Comparison of ENCODE assay signal across 12 mouse cellular contexts in the genomic region with DNA sequence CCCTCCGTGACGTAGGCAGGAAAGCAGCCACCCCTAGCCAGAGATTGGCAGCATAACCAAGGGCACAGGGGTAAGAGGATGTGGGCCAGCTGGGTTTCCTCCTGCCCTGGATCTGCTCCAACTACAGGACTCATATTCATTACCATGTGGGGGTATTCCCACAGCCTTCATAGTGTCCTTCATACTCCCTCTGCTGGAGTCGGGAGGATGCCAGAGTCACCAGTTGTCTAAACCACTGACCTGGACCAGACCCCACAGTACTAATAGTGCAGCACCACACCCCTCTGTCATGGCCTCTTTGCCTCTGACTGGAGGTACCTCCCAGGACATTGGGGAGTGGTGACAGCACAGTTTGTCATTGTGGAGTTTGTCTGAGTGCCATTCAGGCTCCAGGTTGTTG. TPM values are rescaled to one million over a fixed set of nuclear protein-coding genes. Genes with fewer than 3 reads are reported as not detected.
DNase-seq lines count a peak whose midpoint lies in the region; ATAC-seq and TF ChIP-seq lines count a peak whose summit lies in the region.
"Had no signal": no experiment of that assay in that cellular context is flagged by ENCODE, and none has a peak within 500 bp of the region (broad histone marks: within the 10 kb centered on the region; RNA-seq: fewer than 3 reads in every experiment).

No protein-coding gene starts in this region.

- H3K4me3 ChIP-seq in intestine, embryonic 14.5 days (ENCODE audit: low read depth, low read length), result no peak overlapping the region
- no peak overlapping the region for H3K4me3 ChIP-seq in intestine, postnatal 0 days (ENCODE audit: low read depth, low read length)
- H3K4me3 ChIP-seq in lung, postnatal 0 days (ENCODE audit: low read depth, low read length), result no peak overlapping the region
- H3K4me3 ChIP-seq in lung, adult 2 months (replicated peaks; ENCODE audit: extremely low read depth, low read depth, low read length), result no peak overlapping the region
- H3K4me3 ChIP-seq: embryonic facial prominence, embryonic 15.5 days; stomach, embryonic 15.5 days had no signal

- no peak for TF ChIP-seq CTCF in intestine, postnatal 0 days (IDR thresholded peaks at IDR 0.05; ENCODE audit: low read depth)
- peak; percentile 22 for TF ChIP-seq CTCF in lung, postnatal 0 days (IDR thresholded peaks at IDR 0.05)
- TF ChIP-seq CTCF in lung, adult 2 months (IDR thresholded peaks at IDR 0.05; ENCODE audit: insufficient read depth, low read length), result no peak

- TF ChIP-seq POLR2A in lung, adult 2 months (IDR thresholded peaks at IDR 0.05; ENCODE audit: borderline replicate concordance, extremely low read depth, low read depth, low read length), result no peak

- no peak for TF ChIP-seq EP300 in lung, postnatal 0 days (IDR thresholded peaks at IDR 0.05)

- H3K9me3 ChIP-seq in intestine, embryonic 14.5 days (ENCODE audit: control insufficient read depth, low read length), result no peaks in the 10 kb centered on the region
- no peaks in the 10 kb centered on the region for H3K9me3 ChIP-seq in intestine, postnatal 0 days (ENCODE audit: control insufficient read depth)
- H3K9me3 ChIP-seq in lung, postnatal 0 days (ENCODE audit: low read length), result no peaks in the 10 kb centered on the region
- H3K9me3 ChIP-seq: embryonic facial prominence, embryonic 15.5 days; stomach, embryonic 15.5 days had no signal

- no peak overlapping the region for H3K4me2 ChIP-seq in intestine, embryonic 14.5 days (ENCODE audit: low read length)
- H3K4me2 ChIP-seq in intestine, postnatal 0 days (replicated peaks; ENCODE audit: low read depth), result no peak overlapping the region
- no peak overlapping the region for H3K4me2 ChIP-seq in lung, postnatal 0 days (replicated peaks; ENCODE audit: low read depth, low read length)
- H3K4me2 ChIP-seq: embryonic facial prominence, embryonic 15.5 days; lung, embryonic 14.5 days; stomach, embryonic 15.5 days had no signal

- no peaks in the 10 kb centered on the region for H3K4me1 ChIP-seq in intestine, embryonic 14.5 days (replicated peaks; ENCODE audit: control insufficient read depth, insufficient read depth, low read length)
- H3K4me1 ChIP-seq in intestine, postnatal 0 days (replicated peaks; ENCODE audit: control insufficient read depth, insufficient read depth, low read length), result no peaks in the 10 kb centered on the region
- no peaks in the 10 kb centered on the region for H3K4me1 ChIP-seq in lung, postnatal 0 days (ENCODE audit: insufficient read depth, low read depth, low read length)
- no peaks in the 10 kb centered on the region for H3K4me1 ChIP-seq in lung, adult 2 months (ENCODE audit: control insufficient read depth, insufficient read depth, low read length)
- H3K4me1 ChIP-seq: embryonic facial prominence, embryonic 15.5 days; stomach, embryonic 15.5 days had no signal

- no peak overlapping the region for H3K9ac ChIP-seq in intestine, embryonic 14.5 days (ENCODE audit: low read length)
- no peak overlapping the region for H3K9ac ChIP-seq in intestine, postnatal 0 days (ENCODE audit: low read depth, low read length)
- no peak overlapping the region for H3K9ac ChIP-seq in lung, postnatal 0 days (replicated peaks; ENCODE audit: low read depth)
- H3K9ac ChIP-seq: embryonic facial prominence, embryonic 15.5 days; forebrain, postnatal 0 days; lung, embryonic 14.5 days; stomach, embryonic 15.5 days had no signal

- 65% methylated on average over 3 of the region's 3 CpGs for WGBS in intestine, embryonic 14.5 days
- 78% methylated on average over 3 of the region's 3 CpGs for WGBS in intestine, postnatal 0 days
- 80% methylated on average over 3 of the region's 3 CpGs for WGBS in lung, postnatal 0 days
- 59% methylated on average over 3 of the region's 3 CpGs for WGBS in lung, adult 2 months

- H3K36me3 ChIP-seq in intestine, embryonic 14.5 days (ENCODE audit: control insufficient read depth, insufficient read depth, low read length), result peaks cover 4% of the 10 kb centered on the region; the same call in 1 of the 2 replicates
- H3K36me3 ChIP-seq in intestine, postnatal 0 days (ENCODE audit: control insufficient read depth, insufficient read depth), result peaks cover 20% of the 10 kb centered on the region
- 0 out of 2 replicates have a peak, but pooled peaks cover 4% of the 10 kb centered on the region for H3K36me3 ChIP-seq in lung, postnatal 0 days (ENCODE audit: insufficient read depth, low read length)
- H3K36me3 ChIP-seq: stomach, embryonic 15.5 days had no signal

- intact Hi-C loops in heart, postnatal 36 days (cut with DNase I), result no loop called here

- H3K27me3 ChIP-seq in intestine, embryonic 14.5 days (replicated peaks; ENCODE audit: control insufficient read depth, insufficient read depth, low read length), result no peaks in the 10 kb centered on the region
- no peaks in the 10 kb centered on the region for H3K27me3 ChIP-seq in intestine, postnatal 0 days (replicated peaks; ENCODE audit: control insufficient read depth, insufficient read depth, low read length)
- no peaks in the 10 kb centered on the region for H3K27me3 ChIP-seq in lung, postnatal 0 days (replicated peaks; ENCODE audit: insufficient read depth, low read length)
- H3K27me3 ChIP-seq: embryonic facial prominence, embryonic 15.5 days; stomach, embryonic 15.5 days had no signal

- peak; percentile 90 for DNase-seq in heart, adult 11 months
- no peak for DNase-seq in heart, postnatal 36 days
- no peak for DNase-seq in intestine, embryonic 14.5 days (ENCODE audit: low spot score)
- DNase-seq in lung, postnatal 0 days (ENCODE audit: low spot score), result peak; percentile 5
- no peak for DNase-seq in lung, adult 2 months
- DNase-seq in layer of hippocampus, adult 9-11 months, result no peak

- ATAC-seq in intestine, embryonic 14.5 days (replicated peaks; ENCODE audit: low FRiP score, low TSS enrichment, low read depth), result 0 out of 2 replicates have a peak, but pooled peaks have one; percentile 32
- no peak for ATAC-seq in intestine, postnatal 0 days
- ATAC-seq in lung, postnatal 0 days, result peak; percentile 25

- no peak overlapping the region for H3K27ac ChIP-seq in intestine, embryonic 14.5 days (ENCODE audit: low read depth)
- no peak overlapping the region for H3K27ac ChIP-seq in intestine, postnatal 0 days (ENCODE audit: low read depth, low read length)
- no peak overlapping the region for H3K27ac ChIP-seq in lung, postnatal 0 days (ENCODE audit: low read length)
- H3K27ac ChIP-seq: embryonic facial prominence, embryonic 15.5 days; kidney, postnatal 0 days; stomach, embryonic 15.5 days had no signal

RNA-seq across cellular contexts. Expression of a gene that starts 17.7 kb away (rescaled TPM):
- total RNA-seq in heart, postnatal 36 days (2021), result 10 to 100 TPM; 15.7 to 16.7 TPM
- polyA plus RNA-seq in intestine, embryonic 14.5 days (2014; fragmentation: Nextera tagmentation; extraction: Ambion mirVana), result 9.6 and 9.7 TPM in 2 replicates
- polyA plus RNA-seq in intestine, postnatal 0 days (2015; fragmentation: Nextera tagmentation; extraction: Ambion mirVana), result 4.2 and 4.8 TPM in 2 replicates
- 3.8 and 3.9 TPM in 2 replicates for polyA plus RNA-seq in lung, postnatal 0 days (2015; fragmentation: Nextera tagmentation; extraction: Ambion mirVana)
- polyA plus RNA-seq in lung, adult 2 months (2012; rRNA removed), result 18.4 and 18.7 TPM in 2 replicates

RNA-seq across cellular contexts. Expression of a gene that starts 38.0 kb away (rescaled TPM):
- total RNA-seq in heart, postnatal 36 days (2021), result 10 to 100 TPM; 65.7 to 83.2 TPM
- 49.0 and 54.6 TPM in 2 replicates for polyA plus RNA-seq in intestine, embryonic 14.5 days (2014; fragmentation: Nextera tagmentation; extraction: Ambion mirVana)
- 19.5 and 24.1 TPM in 2 replicates for polyA plus RNA-seq in intestine, postnatal 0 days (2015; fragmentation: Nextera tagmentation; extraction: Ambion mirVana)
- 63.0 and 63.8 TPM in 2 replicates for polyA plus RNA-seq in lung, postnatal 0 days (2015; fragmentation: Nextera tagmentation; extraction: Ambion mirVana)
- polyA plus RNA-seq in lung, adult 2 months (2012; rRNA removed), result 63.0 and 88.3 TPM in 2 replicates

RNA-seq across cellular contexts. Expression of a gene that starts 57.6 kb away (rescaled TPM):
- total RNA-seq in heart, postnatal 36 days (2021), result 1 to 10 TPM; 2.3 to 4.8 TPM
- polyA plus RNA-seq in intestine, embryonic 14.5 days (2014; fragmentation: Nextera tagmentation; extraction: Ambion mirVana), result 23.1 and 24.7 TPM in 2 replicates
- 2.8 TPM in 2 replicates for polyA plus RNA-seq in intestine, postnatal 0 days (2015; fragmentation: Nextera tagmentation; extraction: Ambion mirVana)
- polyA plus RNA-seq in lung, postnatal 0 days (2015; fragmentation: Nextera tagmentation; extraction: Ambion mirVana), result 5.8 and 7.0 TPM in 2 replicates
- 25.7 and 40.2 TPM in 2 replicates for polyA plus RNA-seq in lung, adult 2 months (2012; rRNA removed)

Comparison
In these comparisons a context has a peak if more than half of its experiments do, and no peak if none do; other contexts are left out.
1. DNase-seq: peak in heart, adult 11 months (single experiment) and lung, postnatal 0 days (single experiment); none in heart, postnatal 36 days (0 of 2), intestine, embryonic 14.5 days (single experiment), lung, adult 2 months (single experiment) and layer of hippocampus, adult 9-11 months (single experiment).